Mouse (Mus musculus) erythroid progenitor cell, adult 5-6 weeks (primary cell): ENCODE measurements around the gene Sirt3. TPM values are rescaled to one million over a fixed set of nuclear protein-coding genes. Genes with fewer than 3 reads are reported as not detected.
"Not testable (repeated sequence)": the region's sequence is repeated elsewhere in the genome, so short reads cannot be mapped to it uniquely, and the experiment has no call there.

Experiments used
- ATAC-seq: replicated peaks from 2 replicates; pipeline ENCODE4 v1.8.0; 2016; ENCODE audit warnings: moderate number of reproducible peaks, mild to moderate bottlenecking, moderate TSS enrichment, inconsistent platforms; ENCODE audit not compliant: poor library complexity, low FRiP score, severe bottlenecking
- total RNA-seq, 2 experiments: library from RNA; stranded (forward) in 1 of 2; stranded (reverse) in 1 of 2; fragments of 150-400 nt in 1 of 2; fragments of 186-747, 209-891 nt in 1 of 2; gene quantifications; 2 replicates each; pipeline versions ENCODE4 v1.2.3 to v1.2.4; 2015 to 2017; ENCODE audit warnings: low replicate concordance in 2 of 2

The Sirt3 gene
- total RNA-seq, 2 experiments from 2014 or later = 13.5 to 16.3 TPM

GRCm38 (mm10) chr7:140900220-140900619, 18.1 kb upstream of the Sirt3 start, which contains the start of gene Cox8b:
TSS of gene Cox8b (minus strand) at chr7:140900446.
- ATAC-seq = no peak

- ATAC-seq = no peak
Observed at GRCm38 (mm10) chr7:140899121-140899520, 17.0 kb upstream of the Sirt3 start.

- no peak for ATAC-seq
Observed at GRCm38 (mm10) chr7:140897863-140898262, 15.8 kb upstream of the Sirt3 start.

- ATAC-seq = no peak
Observed at GRCm38 (mm10) chr7:140894611-140895010, 12.5 kb upstream of the Sirt3 start.

GRCm38 (mm10) chr7:140894031-140894430, 11.9 kb upstream of the Sirt3 start:
- no peak for ATAC-seq

- ATAC-seq = not testable (repeated sequence)
Observed at GRCm38 (mm10) chr7:140890636-140891035, 8.5 kb upstream of the Sirt3 start.

GRCm38 (mm10) chr7:140882469-140882803, 327 bp upstream of the Sirt3 start:
- ATAC-seq = peak; percentile 13; the same call in 1 of the 2 replicates

GRCm38 (mm10) chr7:140880865-140881515, 1.1 kb downstream of the Sirt3 start:
- ATAC-seq = 0 out of 2 replicates have a peak, but pooled peaks have one; percentile 9

- no peak for ATAC-seq
Observed at GRCm38 (mm10) chr7:140880419-140880818, 1.7 kb downstream of the Sirt3 start.

- no peak for ATAC-seq
Observed at GRCm38 (mm10) chr7:140879355-140879754, 2.8 kb downstream of the Sirt3 start.

GRCm38 (mm10) chr7:140877364-140877763, 4.7 kb downstream of the Sirt3 start:
- no peak for ATAC-seq

GRCm38 (mm10) chr7:140874224-140874623, 7.9 kb downstream of the Sirt3 start:
- ATAC-seq = no peak

- no peak for ATAC-seq
Observed at GRCm38 (mm10) chr7:140864761-140865160, 17.3 kb downstream of the Sirt3 start.

GRCm38 (mm10) chr7:140860728-140861127, 21.4 kb downstream of the Sirt3 start:
- ATAC-seq = no peak

GRCm38 (mm10) chr7:140859997-140860396, 22.1 kb downstream of the Sirt3 start:
- ATAC-seq = no peak

GRCm38 (mm10) chr7:140858746-140859145, 23.4 kb downstream of the Sirt3 start:
- no peak for ATAC-seq

- ATAC-seq = peak; percentile 19
Observed at GRCm38 (mm10) chr7:140857550-140858505, 24.3 kb downstream of the Sirt3 start, which contains the start of gene Bet1l. TSS of gene Bet1l (minus strand) at chr7:140857577.

- ATAC-seq = peak; percentile 76
Observed at GRCm38 (mm10) chr7:140856785-140857549, 25.1 kb downstream of the Sirt3 start, which contains the start of gene Ric8a. TSS of gene Ric8a (plus strand) at chr7:140856957.

- peak; percentile 74 for ATAC-seq
Observed at GRCm38 (mm10) chr7:140855860-140856784, 26.0 kb downstream of the Sirt3 start, which contains the start of gene Gm45785. TSS of gene Gm45785 (minus strand) at chr7:140856331.
